ENCODE assay signal across 9 mouse cellular contexts in genomic region chr10:99913001-99913845, GRCm38 (mm10).
A peak's percentile ranks its signal among the peaks of the same experiment; 100 is the strongest.
DNase-seq lines count a peak whose midpoint lies in the region; ATAC-seq and TF ChIP-seq lines count a peak whose summit lies in the region.
"Had no signal": no experiment of that assay in that cellular context is flagged by ENCODE, and none has a peak within 500 bp of the region (broad histone marks: within the 10 kb centered on the region; RNA-seq: fewer than 3 reads in every experiment).

No protein-coding gene starts in this region.

- H3K9ac ChIP-seq in heart, embryonic 14.5 days (ENCODE audit: low read length), result peak overlapping the region; percentile 61
- no peak overlapping the region for H3K9ac ChIP-seq in liver, embryonic 13.5 days
- no peak overlapping the region for H3K9ac ChIP-seq in forebrain, postnatal 0 days
- H3K9ac ChIP-seq: neural tube, embryonic 12.5 days had no signal

- H3K9me3 ChIP-seq in heart, embryonic 14.5 days (ENCODE audit: control insufficient read depth, low read length), result no peaks in the 10 kb centered on the region
- no peaks in the 10 kb centered on the region; the same call in 1 of the 2 replicates for H3K9me3 ChIP-seq in liver, embryonic 13.5 days (replicated peaks)
- H3K9me3 ChIP-seq in forebrain, postnatal 0 days (ENCODE audit: low read length), result no peaks in the 10 kb centered on the region
- H3K9me3 ChIP-seq: neural tube, embryonic 12.5 days had no signal

- no peaks in the 10 kb centered on the region for H3K36me3 ChIP-seq in heart, embryonic 14.5 days (ENCODE audit: control insufficient read depth, insufficient read depth, low read length)
- H3K36me3 ChIP-seq in liver, embryonic 13.5 days, result no peaks in the 10 kb centered on the region
- no peaks in the 10 kb centered on the region for H3K36me3 ChIP-seq in forebrain, postnatal 0 days (ENCODE audit: insufficient read depth)
- H3K36me3 ChIP-seq: neural tube, embryonic 12.5 days had no signal

- H3K27ac ChIP-seq in heart, embryonic 14.5 days (replicated peaks in 1 of 2; ENCODE audit: control insufficient read depth in 1 of 2, insufficient read depth in 1 of 2, low read depth in 2 of 2, low read length in 2 of 2), result peak overlapping the region in 1 of 2 experiments; percentile 20; a peak in 2 of 4 replicates
- H3K27ac ChIP-seq in liver, embryonic 13.5 days, result no peak overlapping the region
- no peak overlapping the region for H3K27ac ChIP-seq in forebrain, postnatal 0 days (ENCODE audit: low read depth, low read length)
- H3K27ac ChIP-seq: neural tube, embryonic 12.5 days had no signal

- WGBS in heart, embryonic 14.5 days, result 31% methylated on average over 20 of the region's 20 CpGs
- 37% methylated on average over 20 of the region's 20 CpGs for WGBS in liver, embryonic 13.5 days (ENCODE audit: insufficient replicate concordance)
- WGBS in forebrain, postnatal 0 days, result 75% methylated on average over 20 of the region's 20 CpGs

- peak overlapping the region; percentile 32 to 41 for H3K4me3 ChIP-seq in heart, embryonic 14.5 days (ENCODE audit: control insufficient read depth in 1 of 2, insufficient read depth in 1 of 2, low read depth in 1 of 2, low read length in 2 of 2)
- H3K4me3 ChIP-seq in liver, embryonic 13.5 days (replicated peaks), result peak overlapping the region; percentile 28
- H3K4me3 ChIP-seq in forebrain, postnatal 0 days (ENCODE audit: low read depth, low read length), result no peak overlapping the region
- H3K4me3 ChIP-seq: neural tube, embryonic 12.5 days had no signal

- no peaks in the 10 kb centered on the region for H3K27me3 ChIP-seq in heart, embryonic 14.5 days (ENCODE audit: control insufficient read depth, insufficient read depth, low read length)
- no peaks in the 10 kb centered on the region for H3K27me3 ChIP-seq in liver, embryonic 13.5 days
- no peaks in the 10 kb centered on the region for H3K27me3 ChIP-seq in forebrain, postnatal 0 days (ENCODE audit: insufficient read depth, low read length)
- H3K27me3 ChIP-seq: neural tube, embryonic 12.5 days had no signal

- no peak for ATAC-seq in heart, embryonic 14.5 days (ENCODE audit: insufficient number of reproducible peaks, insufficient read depth, low FRiP score, low read depth)
- no peak for ATAC-seq in liver, embryonic 13.5 days (ENCODE audit: low read depth)
- no peak for ATAC-seq in erythroid progenitor cell, adult 5-6 weeks (replicated peaks; ENCODE audit: low FRiP score, poor library complexity, severe bottlenecking)
- ATAC-seq in forebrain, postnatal 0 days, result no peak

- H3K4me1 ChIP-seq in heart, embryonic 14.5 days (ENCODE audit: control insufficient read depth in 2 of 2, insufficient read depth in 2 of 2, low read length in 2 of 2), result peaks cover 0 to 2% of the 10 kb centered on the region in 2 experiments; a peak in 1 of 4 replicates
- H3K4me1 ChIP-seq in liver, embryonic 13.5 days (replicated peaks), result no peaks in the 10 kb centered on the region
- no peaks in the 10 kb centered on the region for H3K4me1 ChIP-seq in forebrain, postnatal 0 days (ENCODE audit: insufficient read depth)
- H3K4me1 ChIP-seq: neural tube, embryonic 12.5 days had no signal

- peak; percentile 17 to 84 for DNase-seq in adrenal gland, adult (ENCODE audit: inconsistent age in 2 of 2, low spot score in 1 of 2)
- DNase-seq in adrenal gland, postnatal 4 days (ENCODE audit: low spot score in 2 of 2), result no peak
- peak; percentile 81 for DNase-seq in A20 (ENCODE audit: low read depth, low spot score)
- DNase-seq in liver, embryonic 13.5 days, result no peak
- no peak for DNase-seq in forebrain, postnatal 0 days
- no peak for DNase-seq in thymus, postnatal 14 days

- TF ChIP-seq CTCF in forebrain, postnatal 0 days (IDR thresholded peaks at IDR 0.05; ENCODE audit: low read depth), result no peak

- peak overlapping the region; percentile 63 for H3K4me2 ChIP-seq in heart, embryonic 14.5 days (ENCODE audit: low read length)
- peak overlapping the region; percentile 35 for H3K4me2 ChIP-seq in liver, embryonic 13.5 days
- H3K4me2 ChIP-seq in forebrain, postnatal 0 days (ENCODE audit: low read depth), result no peak overlapping the region
- H3K4me2 ChIP-seq: neural tube, embryonic 12.5 days had no signal

Comparison
In these comparisons a context has a peak if more than half of its experiments do, and no peak if none do; other contexts are left out.
1. DNase-seq: peak in adrenal gland, adult (2 of 2) and A20 (single experiment); none in adrenal gland, postnatal 4 days (0 of 2), liver, embryonic 13.5 days (single experiment), forebrain, postnatal 0 days (single experiment) and thymus, postnatal 14 days (single experiment).